Mouse (Mus musculus): ENCODE measurements around the gene Taar1.

DNA sequence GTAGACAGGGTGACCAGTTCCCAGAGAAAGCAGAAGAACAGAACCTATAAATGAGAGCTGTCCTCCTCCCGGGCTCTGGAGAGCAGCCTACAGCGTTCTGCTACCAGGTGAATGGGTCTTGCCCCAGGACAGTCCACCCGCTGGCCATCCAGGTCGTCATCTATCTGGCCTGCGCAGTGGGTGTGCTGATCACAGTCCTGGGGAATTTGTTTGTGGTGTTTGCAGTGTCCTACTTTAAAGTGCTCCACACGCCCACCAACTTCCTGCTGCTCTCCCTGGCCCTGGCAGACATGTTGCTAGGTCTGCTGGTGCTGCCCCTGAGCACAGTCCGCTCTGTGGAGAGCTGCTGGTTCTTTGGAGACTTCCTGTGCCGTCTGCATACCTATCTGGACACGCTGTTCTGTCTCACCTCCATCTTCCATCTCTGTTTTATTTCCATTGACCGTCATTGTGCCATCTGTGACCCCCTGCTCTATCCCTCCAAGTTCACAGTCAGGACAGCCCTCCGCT is 50.6 kb downstream of the Taar1 start, which contains the start of gene Taar5:
- TF ChIP-seq POLR2A (IDR thresholded peaks at IDR 0.05; ENCODE audit: insufficient read length, low read depth) (no peak), CEBPB (IDR thresholded peaks at IDR 0.05; ENCODE audit: insufficient read depth, poor library complexity, severe bottlenecking) (no peak)
